Mouse (Mus musculus) intestine, postnatal 0 days (tissue): Measurements from ENCODE around the gene Scn7a. TPM values are rescaled to one million over a fixed set of nuclear protein-coding genes. Genes with fewer than 3 reads are reported as not detected.

Source experiments
- ATAC-seq: fragments of 200-750 bp; cut with Nextera tagmentation; 2 replicates; pipeline ENCODE4 v1.8.0; 2017; ENCODE audit warnings: mild to moderate bottlenecking, moderate TSS enrichment, moderate library complexity
- H3K27ac ChIP-seq: fragments of 300-500 bp; sonication (generic); 2 replicates; pipeline ENCODE4 v1.5.1; 2014; ENCODE audit warnings: mild to moderate bottlenecking, low read depth, low read length, moderate library complexity
- H3K27me3 ChIP-seq: fragments of 300-500 bp; sonication (generic); replicated peaks from 2 replicates; pipeline ENCODE4 v1.6.1; 2014; ENCODE audit warnings: low read length, mixed read lengths; ENCODE audit not compliant: control insufficient read depth, insufficient read depth
- H3K36me3 ChIP-seq: fragments of 300-500 bp; sonication (generic); 2 replicates; pipeline ENCODE4 v1.6.1; 2014; ENCODE audit warnings: mild to moderate bottlenecking, moderate library complexity; ENCODE audit not compliant: control insufficient read depth, insufficient read depth
- H3K4me1 ChIP-seq: fragments of 300-500 bp; sonication (generic); replicated peaks from 2 replicates; pipeline ENCODE4 v1.6.1; 2014; ENCODE audit warnings: antibody characterized with exemption, low read length, mixed read lengths; ENCODE audit not compliant: control insufficient read depth, insufficient read depth
- H3K4me2 ChIP-seq: fragments of 300-500 bp; sonication (generic); replicated peaks from 2 replicates; pipeline ENCODE4 v1.6.1; 2014; ENCODE audit warnings: low read depth, mild to moderate bottlenecking, moderate library complexity
- H3K4me3 ChIP-seq: fragments of 300-500 bp; sonication (generic); 2 replicates; pipeline ENCODE4 v1.5.1; 2014; ENCODE audit warnings: low read depth, low read length
- H3K9ac ChIP-seq: fragments of 300-500 bp; sonication (generic); 2 replicates; pipeline ENCODE4 v1.6.1; 2014; ENCODE audit warnings: mild to moderate bottlenecking, low read depth, low read length
- H3K9me3 ChIP-seq: fragments of 300-500 bp; sonication (generic); 2 replicates; pipeline ENCODE4 v1.6.1; 2016; ENCODE audit warnings: mixed run types; ENCODE audit not compliant: control insufficient read depth
- CTCF ChIP-seq: sonication (generic); IDR thresholded peaks from 2 replicates; pipeline ENCODE4 v1.5.1; 2016; ENCODE audit warnings: low read depth, mild to moderate bottlenecking, control low read depth, antibody characterized with exemption, moderate library complexity
- WGBS: fragments of 180-500 bp; shearing (Covaris S2); extraction: QIAGEN DNeasy Blood & Tissue Kit; methylation state at CpG from one replicate; pipeline ENCODE4 v1.1.7; 2014; 5-methylcytosine and 5-hydroxymethylcytosine counted together
- polyA plus RNA-seq: library from polyadenylated mRNA; unstranded; fragments of >200 nt; fragmentation: Nextera tagmentation; extraction: Ambion mirVana; gene quantifications from 2 replicates; pipeline ENCODE4 v1.2.1, GENCODE M21; 2015

Gene Scn7a
- polyA plus RNA-seq, 1 experiment from 2014 or later = 0.55 TPM

- no peak for ATAC-seq
- Histone ChIP-seq H3K9ac (no peak overlapping the region), H3K4me1 (no peaks in the 10 kb centered on the region), H3K4me2 (no peak overlapping the region), H3K27me3 (no peaks in the 10 kb centered on the region), H3K36me3 (no peaks in the 10 kb centered on the region), H3K9me3 (no peaks in the 10 kb centered on the region), H3K4me3 (no peak overlapping the region), H3K27ac (no peak overlapping the region)
- TF ChIP-seq CTCF = no peak
- 72% methylated on average over 2 of the region's 2 CpGs for WGBS
Measured at GRCm38 (mm10) chr2:66780884-66781283, 3.8 kb downstream of the Scn7a start.

- WGBS = 62% methylated on average over 2 of the region's 2 CpGs
- Histone ChIP-seq H3K9ac (no peak overlapping the region), H3K4me1 (no peaks in the 10 kb centered on the region), H3K27ac (no peak overlapping the region), H3K4me2 (no peak overlapping the region), H3K27me3 (no peaks in the 10 kb centered on the region), H3K9me3 (no peaks in the 10 kb centered on the region), H3K36me3 (no peaks in the 10 kb centered on the region), H3K4me3 (no peak overlapping the region)
- no peak for ATAC-seq
- TF ChIP-seq CTCF = no peak
Measured at GRCm38 (mm10) chr2:66767980-66768379, 16.7 kb downstream of the Scn7a start.

- Histone ChIP-seq H3K9ac (no peak overlapping the region), H3K4me1 (no peaks in the 10 kb centered on the region), H3K9me3 (no peaks in the 10 kb centered on the region), H3K4me3 (no peak overlapping the region), H3K27me3 (no peaks in the 10 kb centered on the region), H3K4me2 (no peak overlapping the region), H3K27ac (no peak overlapping the region), H3K36me3 (no peaks in the 10 kb centered on the region)
- ATAC-seq = no peak
- no peak for TF ChIP-seq CTCF
- 18% methylated on average over 1 of the region's 1 CpGs for WGBS
Measured at GRCm38 (mm10) chr2:66765170-66765569, 19.5 kb downstream of the Scn7a start.

- H3K27me3 ChIP-seq = no peaks in the 10 kb centered on the region
- H3K4me2 ChIP-seq = no peak overlapping the region
- no peak for ATAC-seq
- H3K9me3 ChIP-seq = no peaks in the 10 kb centered on the region
- H3K27ac ChIP-seq = no peak overlapping the region
- no peak overlapping the region for H3K4me3 ChIP-seq
- TF ChIP-seq CTCF = peak; percentile 43
- H3K36me3 ChIP-seq = no peaks in the 10 kb centered on the region
- no peak overlapping the region for H3K9ac ChIP-seq
- no peaks in the 10 kb centered on the region for H3K4me1 ChIP-seq
Measured at GRCm38 (mm10) chr2:66762905-66763304, 21.8 kb downstream of the Scn7a start.

GRCm38 (mm10) chr2:66728002-66728401, 56.7 kb downstream of the Scn7a start:
- no peaks in the 10 kb centered on the region for H3K36me3 ChIP-seq
- H3K27ac ChIP-seq = no peak overlapping the region
- no peak for TF ChIP-seq CTCF
- 93% methylated on average over 3 of the region's 3 CpGs for WGBS
- H3K4me1 ChIP-seq = no peaks in the 10 kb centered on the region
- no peak overlapping the region for H3K4me2 ChIP-seq
- H3K4me3 ChIP-seq = no peak overlapping the region
- no peaks in the 10 kb centered on the region for H3K27me3 ChIP-seq
- H3K9ac ChIP-seq = no peak overlapping the region
- no peaks in the 10 kb centered on the region for H3K9me3 ChIP-seq
- no peak for ATAC-seq

GRCm38 (mm10) chr2:66727585-66727974, 57.1 kb downstream of the Scn7a start:
- Histone ChIP-seq H3K4me1 (no peaks in the 10 kb centered on the region), H3K27ac (no peak overlapping the region), H3K27me3 (no peaks in the 10 kb centered on the region), H3K36me3 (no peaks in the 10 kb centered on the region), H3K9me3 (no peaks in the 10 kb centered on the region), H3K4me3 (no peak overlapping the region), H3K4me2 (no peak overlapping the region), H3K9ac (no peak overlapping the region)
- ATAC-seq = no peak
- TF ChIP-seq CTCF = no peak

- ATAC-seq = no peak
- no peak overlapping the region for H3K4me3 ChIP-seq
- H3K36me3 ChIP-seq = no peaks in the 10 kb centered on the region
- no peak overlapping the region for H3K27ac ChIP-seq
- no peak overlapping the region for H3K9ac ChIP-seq
- no peaks in the 10 kb centered on the region for H3K9me3 ChIP-seq
- no peaks in the 10 kb centered on the region for H3K27me3 ChIP-seq
- WGBS = 74% methylated on average over 2 of the region's 2 CpGs
- H3K4me2 ChIP-seq = no peak overlapping the region
- H3K4me1 ChIP-seq = no peaks in the 10 kb centered on the region
- TF ChIP-seq CTCF = no peak
Measured at GRCm38 (mm10) chr2:66726878-66727584, 57.7 kb downstream of the Scn7a start.
